Mouse (Mus musculus): ENCODE measurements around the gene Olfr444.

The Olfr444 gene

DNA sequence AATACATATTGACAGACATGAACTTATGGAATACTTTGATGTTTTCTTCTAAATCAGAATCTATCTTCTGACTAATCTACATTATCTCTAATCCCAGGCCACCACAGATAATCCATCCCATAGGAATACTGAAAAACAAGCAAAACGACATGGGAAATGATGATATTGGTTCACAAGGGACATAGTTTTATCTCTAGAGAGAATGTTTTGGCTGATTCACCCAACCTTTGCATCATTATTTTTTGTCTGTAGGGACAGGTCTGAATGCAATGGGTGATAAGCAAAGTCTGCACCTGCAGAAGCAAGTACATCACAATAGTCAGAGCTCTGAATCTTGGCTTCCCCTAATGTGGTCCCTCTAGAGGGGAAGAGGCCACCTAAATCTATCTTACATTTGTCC lies at the start of gene Olfr444:
Gene Olfr444 (plus strand): TSS at position 301 of the 400 bp plus-strand sequence.
- no peak for DNase-seq (ENCODE audit: low read depth, low spot score)

DNA sequence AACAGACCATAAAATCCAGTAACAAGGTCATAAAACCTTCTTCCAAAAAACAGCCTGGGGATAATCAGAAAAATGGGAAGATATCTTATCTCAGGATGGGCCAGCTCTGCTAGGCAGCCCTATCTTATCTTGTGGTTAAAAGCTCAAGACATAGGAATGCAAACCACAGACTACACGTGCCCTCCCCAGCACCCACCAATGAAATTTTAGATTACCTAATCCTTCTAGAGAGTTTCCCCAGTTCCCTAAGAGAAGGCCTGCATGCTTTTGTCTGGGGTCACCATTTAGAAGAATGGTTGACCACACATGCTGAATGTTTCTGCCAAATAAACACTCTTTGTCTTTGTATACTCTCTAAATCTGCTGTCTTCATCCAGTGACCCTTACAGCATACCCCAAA lies 48.5 kb upstream of the Olfr444 start:
- no peak for DNase-seq (ENCODE audit: low read depth, low spot score)

DNA sequence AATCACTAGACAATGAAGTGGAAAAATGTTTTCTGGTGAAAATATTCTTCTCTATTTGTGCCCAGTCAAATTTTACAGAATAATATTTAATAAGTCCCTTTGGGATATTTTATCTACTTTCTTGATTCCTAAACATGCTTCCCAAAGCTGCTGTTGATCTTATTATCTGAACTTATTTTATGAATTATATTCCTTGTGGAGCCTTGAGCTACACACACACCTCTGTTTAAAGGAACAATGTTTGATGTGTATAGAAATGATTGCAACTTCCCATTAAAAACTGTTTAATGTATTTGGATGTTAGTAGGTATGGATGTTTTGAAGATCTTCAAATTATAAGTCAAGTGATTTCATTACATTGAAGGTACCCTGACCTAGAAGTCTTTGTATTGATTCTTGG lies 40.3 kb upstream of the Olfr444 start, which contains the start of gene Olfr447:
Gene Olfr447 (plus strand): TSS at position 301 of the 400 bp plus-strand sequence.
- no peak for DNase-seq (ENCODE audit: low read depth, low spot score)

DNA sequence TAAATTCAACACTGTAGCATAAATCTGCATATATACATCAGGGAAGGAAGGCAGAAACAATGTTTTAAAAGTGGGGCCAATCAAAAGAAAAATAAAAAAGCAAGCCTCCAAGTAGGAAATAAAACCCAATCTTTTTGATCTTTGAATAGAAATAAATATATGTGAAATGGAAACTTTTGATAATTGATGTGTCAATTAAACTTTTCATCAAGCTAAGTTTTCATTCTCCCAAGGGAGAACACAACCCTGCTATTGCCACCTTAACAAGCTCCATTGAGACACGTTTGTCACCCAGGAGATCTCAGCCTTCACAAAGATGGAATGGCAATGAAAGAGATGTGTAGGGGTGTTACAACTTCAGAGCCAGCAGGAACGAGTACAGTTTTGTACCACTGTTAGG lies 27.8 kb upstream of the Olfr444 start, which contains the start of gene Olfr446:
Gene Olfr446 (plus strand): TSS at position 301 of the 400 bp plus-strand sequence.
- DNase-seq (ENCODE audit: low read depth, low spot score) = no peak

DNA sequence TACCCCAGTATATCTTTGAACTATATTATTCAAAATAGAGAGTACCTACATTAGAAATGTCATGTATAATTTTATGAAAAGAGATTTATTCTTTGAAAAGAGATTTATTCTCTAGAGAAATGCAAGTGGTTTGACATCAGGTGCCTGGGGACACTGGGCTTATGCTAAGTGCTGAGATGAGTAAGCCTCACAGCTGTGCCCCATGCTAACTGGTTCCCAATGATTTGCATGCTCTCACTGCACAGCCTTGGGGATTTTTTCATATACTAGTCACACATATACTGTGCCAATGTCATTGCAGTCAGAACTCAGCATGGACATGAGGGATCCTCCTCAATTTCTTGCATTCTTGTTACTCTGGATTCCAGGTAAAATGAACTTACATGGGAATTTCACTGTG lies 31.5 kb downstream of the Olfr444 start:
- no peak for DNase-seq (ENCODE audit: low read depth, low spot score)
